Mouse (Mus musculus) lung, adult 2 months (tissue): ENCODE measurements around the gene Wdr34. TPM values are rescaled to one million over a fixed set of nuclear protein-coding genes. Genes with fewer than 3 reads are reported as not detected.

Experiments
- DNase-seq: peaks from one replicate; pipeline ENCODE4 v3.0.0; 2022
- H3K4me1 ChIP-seq: fragments of 200-500 bp; 2 replicates; pipeline ENCODE4 v1.6.1; 2011; ENCODE audit warnings: low read length; ENCODE audit not compliant: control insufficient read depth, insufficient read depth
- H3K4me3 ChIP-seq: fragments of 200-500 bp; replicated peaks from 2 replicates; pipeline ENCODE3; 2011; ENCODE audit warnings: low read depth, mild to moderate bottlenecking, control low read depth, low read length; ENCODE audit errors: extremely low read depth
- CTCF ChIP-seq: fragments of 200-500 bp; IDR thresholded peaks from 2 replicates; pipeline ENCODE4 v1.5.1; 2011; ENCODE audit warnings: mild to moderate bottlenecking, low read length, control low read depth; ENCODE audit not compliant: insufficient read depth
- POLR2A ChIP-seq: fragments of 200-500 bp; IDR thresholded peaks from 2 replicates; pipeline ENCODE4 v1.6.1; 2011; ENCODE audit warnings: low read depth, mild to moderate bottlenecking, control low read depth, low read length, borderline replicate concordance; ENCODE audit errors: extremely low read depth
- WGBS: fragments of 180-500 bp; shearing (Covaris S2); methylation state at CpG from one replicate; pipeline ENCODE4 v1.1.7; 2018; 5-methylcytosine and 5-hydroxymethylcytosine counted together
- polyA plus RNA-seq: library from polyadenylated mRNA; depleted of rRNA; stranded (reverse); fragments of >200 nt; gene quantifications from 2 replicates; pipeline ENCODE4 v1.2.3, GENCODE M21; 2012; rRNA removed

The Wdr34 gene
- polyA plus RNA-seq: 27.1 and 31.3 TPM in 2 replicates

GRCm38 (mm10) chr2:30048699-30049388 is at the start of gene Wdr34:
Gene Wdr34 (minus strand): TSS chr2:30048881.
- Histone ChIP-seq H3K4me1 (no peaks in the 10 kb centered on the region), H3K4me3 (peak within 1 kb of the TSS; percentile 69)
- DNase-seq: peak; percentile 98
- WGBS: under 1% methylated on average over 54 of the region's 54 CpGs
- TF ChIP-seq CTCF: no peak
- peak; percentile 61; the same call in 1 of the 2 replicates for TF ChIP-seq POLR2A

DNA sequence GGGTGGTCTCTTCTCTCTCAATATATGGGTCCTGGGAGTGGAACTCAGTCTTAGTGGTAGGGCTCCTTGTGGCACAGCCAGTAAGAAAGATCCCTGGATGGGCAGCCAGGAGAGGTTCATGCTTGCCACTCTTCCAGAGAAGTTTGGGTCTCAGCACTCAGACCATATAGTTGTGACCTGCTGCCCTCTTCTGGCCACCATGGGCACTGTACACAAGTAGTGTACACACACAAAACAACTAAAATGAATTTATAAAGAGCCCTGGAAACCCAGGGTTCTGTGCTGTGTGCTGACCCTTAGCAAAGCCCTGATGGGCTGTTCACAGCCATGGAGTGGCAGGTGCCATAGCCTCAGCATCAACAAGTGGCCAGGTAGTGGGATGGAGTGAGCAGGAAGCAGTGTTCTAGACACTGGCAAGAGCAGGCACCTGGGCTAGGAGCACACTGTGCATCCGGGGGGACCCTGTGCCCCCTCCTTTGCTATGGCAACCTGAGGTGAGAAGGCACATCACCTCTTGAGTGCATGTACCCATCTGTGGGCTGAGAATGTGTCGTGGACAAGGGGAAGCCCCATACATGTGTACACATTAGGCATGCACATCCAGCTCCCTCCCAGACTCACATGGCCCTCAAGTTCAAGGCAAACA is 47.3 kb upstream of the Wdr34 start:
- Histone ChIP-seq H3K4me3 (no peak overlapping the region), H3K4me1 (peaks cover 5% of the 10 kb centered on the region; the same call in 1 of the 2 replicates)
- DNase-seq: peak; percentile 53
- no peak for TF ChIP-seq POLR2A
- TF ChIP-seq CTCF: peak; percentile 79
- WGBS: 62% methylated on average over 2 of the region's 2 CpGs

- 5% methylated on average over 13 of the region's 13 CpGs for WGBS
- TF ChIP-seq POLR2A: no peak
- TF ChIP-seq CTCF: no peak
- DNase-seq: no peak
- H3K4me3 ChIP-seq: peak overlapping the region; percentile 68
- peaks cover 5% of the 10 kb centered on the region; the same call in 1 of the 2 replicates for H3K4me1 ChIP-seq
Observed at GRCm38 (mm10) chr2:30094208-30094588, 45.5 kb upstream of the Wdr34 start.

- Histone ChIP-seq H3K4me1 (peaks cover 5% of the 10 kb centered on the region; the same call in 1 of the 2 replicates), H3K4me3 (peak within 1 kb of the TSS; percentile 86)
- DNase-seq: peak; percentile 88
- TF ChIP-seq POLR2A (peak; percentile 53; the same call in 1 of the 2 replicates), CTCF (no peak)
- under 1% methylated on average over 48 of the region's 51 CpGs for WGBS
Observed at GRCm38 (mm10) chr2:30093471-30094207, 45.0 kb upstream of the Wdr34 start, which contains the start of gene Zdhhc12. Gene Zdhhc12 (minus strand): TSS chr2:30093648.

DNA sequence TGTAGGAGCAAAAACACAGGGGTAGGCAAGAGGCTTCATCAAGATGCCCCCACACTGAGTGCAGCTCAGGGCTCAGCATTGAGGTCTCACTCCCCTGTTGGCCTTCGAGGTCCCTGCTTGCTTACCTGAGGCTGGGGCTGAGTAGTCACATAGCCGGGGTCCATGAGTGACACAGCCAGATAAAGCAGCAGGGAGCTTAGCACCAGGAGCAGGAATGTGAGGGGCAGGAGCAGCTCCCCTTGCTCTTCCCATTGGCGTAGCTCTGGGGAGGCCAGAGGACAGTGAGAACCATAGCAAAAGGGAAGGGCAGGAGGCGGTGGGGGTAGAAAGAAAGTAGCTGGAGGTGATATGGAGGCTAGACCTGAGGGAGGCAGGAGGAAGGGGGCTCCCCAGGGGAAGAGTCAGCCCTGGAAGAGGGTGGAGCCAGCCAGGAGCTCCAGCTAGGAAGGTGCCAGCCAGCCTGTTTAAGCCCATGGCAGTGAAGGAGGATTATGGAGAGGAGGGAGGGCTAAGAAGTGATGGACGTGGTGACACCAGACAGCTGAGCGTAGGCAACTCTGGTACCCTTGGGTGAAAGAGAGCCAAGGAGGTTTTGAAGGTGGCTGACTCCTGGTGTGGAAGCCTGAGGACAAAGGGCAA is 43.7 kb upstream of the Wdr34 start:
- TF ChIP-seq POLR2A (no peak), CTCF (no peak)
- 54% methylated on average over 6 of the region's 6 CpGs for WGBS
- DNase-seq: no peak
- peaks cover 5% of the 10 kb centered on the region; the same call in 1 of the 2 replicates for H3K4me1 ChIP-seq
- no peak overlapping the region for H3K4me3 ChIP-seq

- no peak for TF ChIP-seq POLR2A
- no peak for TF ChIP-seq CTCF
- no peak for DNase-seq
- Histone ChIP-seq H3K4me3 (no peak overlapping the region), H3K4me1 (peaks cover 5% of the 10 kb centered on the region; the same call in 1 of the 2 replicates)
- 95% methylated on average over 12 of the region's 12 CpGs for WGBS
Observed at GRCm38 (mm10) chr2:30091521-30091920, 42.8 kb upstream of the Wdr34 start.

DNA sequence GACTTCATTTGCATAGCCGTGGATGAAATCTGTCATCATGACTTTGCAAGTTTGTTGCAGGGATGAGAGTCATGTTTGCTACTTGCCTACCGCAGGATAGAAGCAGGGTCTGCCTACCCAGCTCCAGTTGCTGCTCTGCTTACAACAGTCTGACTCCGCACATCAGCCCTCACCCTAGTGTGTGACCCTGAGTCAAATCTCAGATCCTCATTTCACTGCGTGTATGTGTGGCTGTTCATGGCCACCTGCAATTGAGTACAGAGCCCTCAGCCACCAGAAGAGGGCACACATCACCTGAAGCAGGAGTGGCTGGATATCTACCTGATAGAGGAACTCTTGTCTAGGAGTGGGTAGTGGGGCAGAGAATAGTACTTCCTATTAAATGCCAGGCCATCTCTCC is 38.6 kb upstream of the Wdr34 start:
- 90% methylated on average over 4 of the region's 4 CpGs for WGBS
- H3K4me3 ChIP-seq: no peak overlapping the region
- H3K4me1 ChIP-seq: no peaks in the 10 kb centered on the region
- no peak for DNase-seq
- no peak for TF ChIP-seq CTCF
- no peak for TF ChIP-seq POLR2A

DNA sequence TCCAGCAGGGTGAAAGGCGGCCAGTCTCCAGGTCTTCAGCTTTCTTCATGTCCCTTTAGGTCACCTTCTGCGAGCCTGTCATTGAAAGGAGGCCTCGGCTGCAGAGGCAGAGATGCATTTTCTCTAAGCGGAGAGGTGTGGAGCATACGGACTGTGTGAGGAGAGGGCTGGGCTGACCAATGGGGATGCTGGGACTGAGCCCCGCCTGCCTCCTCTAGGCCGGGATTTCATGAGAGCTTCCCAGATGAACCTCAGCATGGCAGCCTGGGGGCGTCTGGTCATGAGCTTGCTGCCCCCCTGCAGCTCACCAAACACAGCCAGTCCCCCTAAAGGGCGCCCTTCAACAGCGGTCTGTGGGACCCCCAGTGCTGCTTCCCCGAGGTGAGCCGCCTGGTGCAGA is 36.0 kb upstream of the Wdr34 start:
- Histone ChIP-seq H3K4me3 (no peak overlapping the region), H3K4me1 (no peaks in the 10 kb centered on the region)
- TF ChIP-seq POLR2A (no peak), CTCF (no peak)
- no peak for DNase-seq
- 49% methylated on average over 12 of the region's 12 CpGs for WGBS

DNA sequence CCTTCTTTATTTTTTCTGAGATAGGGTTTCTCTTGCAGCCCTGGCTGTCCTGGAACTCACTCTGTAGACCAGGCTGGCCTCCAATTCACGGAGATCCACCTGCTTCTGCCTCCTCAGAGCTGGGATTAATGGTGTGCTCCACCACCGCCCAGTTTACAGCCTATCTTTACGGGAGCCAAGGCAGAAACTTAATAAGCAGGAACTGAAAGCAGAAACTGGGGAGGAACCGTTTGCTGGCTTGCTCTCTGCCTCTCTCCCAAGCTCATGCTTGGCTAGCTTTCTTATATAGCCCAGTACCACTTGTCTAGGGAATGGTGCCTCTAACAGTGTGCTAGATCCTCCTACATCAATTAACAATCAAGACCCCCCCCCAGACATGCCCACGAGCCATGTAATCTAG is 35.4 kb upstream of the Wdr34 start:
- WGBS: 58% methylated on average over 5 of the region's 5 CpGs
- no peak for DNase-seq
- Histone ChIP-seq H3K4me1 (no peaks in the 10 kb centered on the region), H3K4me3 (no peak overlapping the region)
- TF ChIP-seq CTCF (no peak), POLR2A (no peak)
